Mouse (Mus musculus): ENCODE measurements around the gene Fuca2.

Gene Fuca2

GRCm38 (mm10) chr10:13528155-13528554 lies 28.8 kb downstream of the Fuca2 start:
- WGBS: 88% methylated on average over 4 of the region's 4 CpGs

- 83% methylated on average over 3 of the region's 3 CpGs for WGBS
These were observed 35.4 kb downstream of the Fuca2 start for GRCm38 (mm10) chr10:13534751-13535150.

- 97% methylated on average over 7 of the region's 7 CpGs for WGBS
These were observed 37.4 kb downstream of the Fuca2 start for GRCm38 (mm10) chr10:13536706-13537105.

GRCm38 (mm10) chr10:13539769-13540333 lies 40.5 kb downstream of the Fuca2 start:
- WGBS: 92% methylated on average over 7 of the region's 7 CpGs

GRCm38 (mm10) chr10:13541721-13542120 lies 42.4 kb downstream of the Fuca2 start:
- 97% methylated on average over 5 of the region's 5 CpGs for WGBS

GRCm38 (mm10) chr10:13552646-13553497 lies 53.5 kb downstream of the Fuca2 start, which contains the start of the genes Adat2 and Pex3:
Adat2 (plus strand) TSS chr10:13552894.
Pex3 (minus strand) TSS chr10:13553142.
- under 1% methylated on average over 51 of the region's 51 CpGs for WGBS

GRCm38 (mm10) chr10:13553498-13553985 lies 54.2 kb downstream of the Fuca2 start:
- WGBS: 11% methylated on average over 10 of the region's 10 CpGs

GRCm38 (mm10) chr10:13554316-13554715 lies 55.0 kb downstream of the Fuca2 start:
- WGBS: 97% methylated on average over 1 of the region's 1 CpGs

- 84% methylated on average over 13 of the region's 13 CpGs for WGBS
These were observed 60.8 kb downstream of the Fuca2 start for GRCm38 (mm10) chr10:13560014-13560674.

GRCm38 (mm10) chr10:13564364-13565079 lies 65.2 kb downstream of the Fuca2 start:
- 22% methylated on average over 24 of the region's 24 CpGs for WGBS

- 29% methylated on average over 8 of the region's 8 CpGs for WGBS
These were observed 65.7 kb downstream of the Fuca2 start for GRCm38 (mm10) chr10:13565080-13565448.

- 77% methylated on average over 13 of the region's 13 CpGs for WGBS
These were observed 67.1 kb downstream of the Fuca2 start for GRCm38 (mm10) chr10:13566393-13566792.
